Mouse (Mus musculus) hematopoietic stem cell, adult 5-6 weeks (primary cell): ENCODE results near the gene Pla2g12b. TPM values are rescaled to one million over a fixed set of nuclear protein-coding genes. Genes with fewer than 3 reads are reported as not detected.
"Not testable (repeated sequence)": the region's sequence is repeated elsewhere in the genome, so short reads cannot be mapped to it uniquely, and the experiment has no call there.

Experiments
- ATAC-seq, 2 experiments: fragments of 125-278 bp in 1 of 2; replicated peaks in 1 of 2; 2 replicates each; pipeline ENCODE4 v1.8.0; 2016 to 2017; ENCODE audit warnings: inconsistent platforms in 2 of 2, mild to moderate bottlenecking in 2 of 2, moderate number of reproducible peaks in 2 of 2, low read depth in 1 of 2, moderate TSS enrichment in 1 of 2; ENCODE audit not compliant: low FRiP score in 2 of 2, poor library complexity in 2 of 2, severe bottlenecking in 2 of 2, insufficient read depth in 1 of 2, low TSS enrichment in 1 of 2
- total RNA-seq: library from RNA; stranded (forward); fragments of 172-1452, 232-1000 nt; gene quantifications from 2 replicates; pipeline ENCODE4 v1.2.3, GENCODE M21; 2017

Gene Pla2g12b
- total RNA-seq, result not detected in 2 replicates

GRCm38 (mm10) chr10:59402899-59403792, at the start of gene Pla2g12b:
Pla2g12b (plus strand) TSS chr10:59403660.
- no peak; a peak in 1 of 4 replicates for ATAC-seq

GRCm38 (mm10) chr10:59354120-59354519, 49.3 kb upstream of the Pla2g12b start:
- no peak for ATAC-seq

- ATAC-seq, result no peak
These were observed 48.4 kb upstream of the Pla2g12b start for GRCm38 (mm10) chr10:59355020-59355419.

GRCm38 (mm10) chr10:59358744-59359143, 44.7 kb upstream of the Pla2g12b start:
- no peak for ATAC-seq

- ATAC-seq, result no peak
These were observed 40.3 kb upstream of the Pla2g12b start for GRCm38 (mm10) chr10:59363208-59363607.

GRCm38 (mm10) chr10:59364551-59364950, 38.9 kb upstream of the Pla2g12b start:
- ATAC-seq, result no peak

- ATAC-seq, result no peak
These were observed 37.5 kb upstream of the Pla2g12b start for GRCm38 (mm10) chr10:59365804-59366589.

- no peak for ATAC-seq
These were observed 36.7 kb upstream of the Pla2g12b start for GRCm38 (mm10) chr10:59366746-59367145.

- ATAC-seq, result no peak
These were observed 36.3 kb upstream of the Pla2g12b start for GRCm38 (mm10) chr10:59367206-59367605.

GRCm38 (mm10) chr10:59368729-59369128, 34.7 kb upstream of the Pla2g12b start:
- no peak for ATAC-seq

- ATAC-seq, result no peak
These were observed 34.0 kb upstream of the Pla2g12b start for GRCm38 (mm10) chr10:59369426-59369825.

- no peak for ATAC-seq
These were observed 25.6 kb upstream of the Pla2g12b start for GRCm38 (mm10) chr10:59377906-59378305.

- no peak for ATAC-seq
These were observed 24.7 kb upstream of the Pla2g12b start for GRCm38 (mm10) chr10:59378728-59379127.

GRCm38 (mm10) chr10:59379927-59380326, 23.5 kb upstream of the Pla2g12b start:
- 0 out of 4 replicates have a peak, but pooled peaks of 1 of the 2 experiments have one; percentile 46 for ATAC-seq

GRCm38 (mm10) chr10:59380411-59380821, 23.0 kb upstream of the Pla2g12b start:
- peak in 1 of 2 experiments; percentile 32; a peak in 1 of 4 replicates for ATAC-seq

- ATAC-seq, result not testable (repeated sequence)
These were observed 21.9 kb upstream of the Pla2g12b start for GRCm38 (mm10) chr10:59381563-59381962.

- ATAC-seq, result no peak
These were observed 16.5 kb upstream of the Pla2g12b start for GRCm38 (mm10) chr10:59386951-59387350.

- ATAC-seq, result no peak
These were observed 13.8 kb upstream of the Pla2g12b start for GRCm38 (mm10) chr10:59389652-59390051.
